Mouse (Mus musculus): ENCODE data around the gene Bmp6. TPM values are rescaled to one million over a fixed set of nuclear protein-coding genes. Genes with fewer than 3 reads are reported as not detected.
A peak's percentile ranks its signal among the peaks of the same experiment; 100 is the strongest.

The Bmp6 gene
- polyA plus RNA-seq, 1 experiment from 2014 or later: 3.9 TPM

DNA sequence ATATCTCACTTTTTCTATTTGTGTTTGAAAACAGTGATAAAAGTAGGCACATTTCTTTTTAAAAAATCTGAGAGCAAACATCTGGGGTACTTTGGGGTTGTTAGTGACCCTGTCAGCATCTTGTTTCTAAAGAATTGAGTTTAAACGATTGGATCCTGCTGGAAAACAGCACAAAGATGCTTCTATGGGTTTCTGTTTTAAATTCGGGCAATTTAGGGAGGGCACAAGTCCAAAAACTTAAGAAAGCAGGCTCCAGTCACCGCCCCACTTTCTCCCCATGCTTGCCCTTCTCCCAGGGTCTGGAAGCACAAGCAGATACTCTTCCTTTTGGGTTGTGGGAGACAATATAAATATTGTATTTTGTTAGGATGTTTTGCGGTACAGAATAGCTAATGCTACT lies 14.1 kb downstream of the Bmp6 start:
- no peaks in the 10 kb centered on the region for H3K36me3 ChIP-seq
- no peaks in the 10 kb centered on the region for H3K27me3 ChIP-seq
- 0 out of 2 replicates have a peak overlapping the region, but pooled peaks have one; percentile 3 for H3K27ac ChIP-seq
- no peak for ATAC-seq (ENCODE audit: insufficient number of reproducible peaks, insufficient read depth, low FRiP score, low TSS enrichment)
- H3K9me3 ChIP-seq: no peaks in the 10 kb centered on the region
- WGBS: 49% methylated on average over 4 of the region's 4 CpGs
- peaks cover 6% of the 10 kb centered on the region; the same call in 1 of the 2 replicates for H3K4me1 ChIP-seq
- H3K4me2 ChIP-seq (replicated peaks): no peak overlapping the region
- H3K9ac ChIP-seq: no peak overlapping the region
- no peak overlapping the region for H3K4me3 ChIP-seq

DNA sequence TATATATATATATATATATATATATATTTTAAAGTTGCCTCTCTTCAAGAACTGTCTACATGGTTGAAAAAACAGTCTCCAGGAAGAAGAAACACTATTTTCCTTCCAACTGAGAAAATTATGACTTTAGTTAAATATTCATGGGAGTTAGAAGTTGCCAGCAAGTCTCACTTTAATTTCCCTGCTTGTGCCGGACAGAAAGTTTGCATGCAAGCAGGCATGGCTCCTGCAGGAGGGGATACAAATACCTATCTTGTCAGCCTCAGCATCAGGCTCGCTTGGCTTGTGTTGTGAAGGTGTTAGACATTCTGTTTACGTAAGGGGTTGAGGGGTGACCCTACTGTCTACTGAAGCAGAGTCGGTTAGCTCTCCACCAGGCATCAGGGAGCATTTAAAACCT lies 17.8 kb downstream of the Bmp6 start:
- Histone ChIP-seq H3K9me3 (no peaks in the 10 kb centered on the region), H3K9ac (no peak overlapping the region)

DNA sequence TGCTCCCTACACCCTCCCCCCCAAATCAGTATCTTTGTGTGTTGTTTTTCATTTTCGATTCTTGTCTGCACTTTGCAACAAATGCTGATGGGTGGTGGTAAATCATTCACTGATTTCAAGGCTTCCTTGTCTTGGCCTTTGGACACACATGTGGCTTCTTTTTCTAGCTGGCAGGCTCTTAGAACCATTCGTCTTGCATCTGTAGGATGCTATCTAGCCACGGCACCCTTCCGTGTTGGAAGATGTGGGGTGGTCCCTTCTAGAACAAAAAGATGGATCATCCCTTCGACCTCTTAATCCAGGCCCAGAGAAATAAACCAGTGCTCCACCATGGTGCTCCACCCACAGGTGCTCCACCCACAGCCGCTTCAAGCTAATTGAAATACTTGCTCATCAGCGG lies 19.0 kb downstream of the Bmp6 start:
- peaks cover 6% of the 10 kb centered on the region; the same call in 1 of the 2 replicates for H3K4me1 ChIP-seq
- no peaks in the 10 kb centered on the region for H3K36me3 ChIP-seq
- no peak for ATAC-seq (ENCODE audit: insufficient number of reproducible peaks, insufficient read depth, low FRiP score, low TSS enrichment)
- H3K27me3 ChIP-seq: no peaks in the 10 kb centered on the region
- 86% methylated on average over 7 of the region's 7 CpGs for WGBS
- no peak overlapping the region for H3K4me2 ChIP-seq (replicated peaks)
- no peak overlapping the region for H3K9ac ChIP-seq
- no peaks in the 10 kb centered on the region for H3K9me3 ChIP-seq
- no peak overlapping the region for H3K27ac ChIP-seq
- H3K4me3 ChIP-seq: no peak overlapping the region

More for the DNA sequence above, 17.8 kb downstream of the Bmp6 start:
- H3K4me2 ChIP-seq (replicated peaks): no peak overlapping the region
- no peaks in the 10 kb centered on the region for H3K36me3 ChIP-seq
- H3K4me3 ChIP-seq: no peak overlapping the region
- 88% methylated on average over 4 of the region's 4 CpGs for WGBS
- no peak for ATAC-seq (ENCODE audit: insufficient number of reproducible peaks, insufficient read depth, low FRiP score, low TSS enrichment)
- no peaks in the 10 kb centered on the region for H3K27me3 ChIP-seq
- peaks cover 6% of the 10 kb centered on the region; the same call in 1 of the 2 replicates for H3K4me1 ChIP-seq
- H3K27ac ChIP-seq: no peak overlapping the region

DNA sequence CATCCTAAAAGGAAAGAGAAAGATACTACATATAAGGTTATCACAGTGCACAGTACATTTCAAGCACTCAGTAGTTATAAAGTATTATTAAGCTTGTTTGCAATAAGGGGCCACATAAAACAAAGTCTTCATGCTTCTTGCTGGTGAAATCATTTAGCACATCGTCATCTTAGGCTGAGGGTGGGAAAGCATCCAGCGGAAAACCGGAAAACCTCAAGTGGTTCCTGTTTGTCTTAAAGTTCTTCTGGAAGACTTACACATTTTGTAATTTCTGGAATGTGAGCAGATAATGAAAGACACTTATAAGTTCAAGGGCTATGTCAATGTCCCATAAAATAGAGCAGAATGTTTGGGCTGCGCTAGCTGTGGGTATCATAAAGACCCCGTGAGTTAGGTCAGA lies 24.7 kb downstream of the Bmp6 start:
- no peaks in the 10 kb centered on the region for H3K4me1 ChIP-seq
- H3K36me3 ChIP-seq: no peaks in the 10 kb centered on the region
- no peak overlapping the region for H3K4me3 ChIP-seq
- ATAC-seq (ENCODE audit: insufficient number of reproducible peaks, insufficient read depth, low FRiP score, low TSS enrichment): no peak
- H3K9ac ChIP-seq: no peak overlapping the region
- no peak overlapping the region for H3K4me2 ChIP-seq (replicated peaks)
- no peaks in the 10 kb centered on the region for H3K9me3 ChIP-seq
- no peak overlapping the region for H3K27ac ChIP-seq
- WGBS: 86% methylated on average over 5 of the region's 5 CpGs
- no peaks in the 10 kb centered on the region for H3K27me3 ChIP-seq

- no peak for ATAC-seq (ENCODE audit: insufficient number of reproducible peaks, insufficient read depth, low FRiP score, low TSS enrichment)
- Histone ChIP-seq H3K36me3 (no peaks in the 10 kb centered on the region), H3K9ac (no peak overlapping the region), H3K27ac (no peak overlapping the region), H3K9me3 (no peaks in the 10 kb centered on the region), H3K4me3 (no peak overlapping the region), H3K4me2 (replicated peaks) (no peak overlapping the region), H3K4me1 (0 out of 2 replicates have a peak, but pooled peaks cover 3% of the 10 kb centered on the region), H3K27me3 (no peaks in the 10 kb centered on the region)
- 43% methylated on average over 6 of the region's 6 CpGs for WGBS
Observed at GRCm38 (mm10) chr13:38376071-38376470, 31.2 kb downstream of the Bmp6 start.

DNA sequence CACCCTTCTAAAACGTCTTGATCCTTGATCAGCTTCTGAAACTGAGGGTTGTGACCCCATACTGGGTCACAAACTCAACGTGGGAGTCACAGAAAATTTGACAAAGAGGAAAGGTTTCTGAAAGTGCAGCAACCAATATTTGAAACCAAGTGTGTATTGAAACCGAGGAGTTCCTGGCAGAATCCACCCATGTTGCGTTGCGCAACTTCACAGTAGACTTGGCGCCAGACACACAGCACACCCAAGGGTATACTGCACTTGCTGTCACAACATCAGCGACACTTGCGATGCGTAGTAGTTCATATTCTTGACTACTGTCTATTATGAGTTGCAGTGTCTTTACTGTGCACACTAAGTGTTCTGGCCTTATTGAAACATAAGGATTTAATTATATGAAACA lies 32.4 kb downstream of the Bmp6 start:
- no peaks in the 10 kb centered on the region for H3K9me3 ChIP-seq
- no peak for ATAC-seq (ENCODE audit: insufficient number of reproducible peaks, insufficient read depth, low FRiP score, low TSS enrichment)
- no peak overlapping the region for H3K4me2 ChIP-seq (replicated peaks)
- no peaks in the 10 kb centered on the region for H3K27me3 ChIP-seq
- 84% methylated on average over 9 of the region's 9 CpGs for WGBS
- H3K9ac ChIP-seq: no peak overlapping the region
- H3K4me1 ChIP-seq: 0 out of 2 replicates have a peak, but pooled peaks cover 3% of the 10 kb centered on the region
- no peaks in the 10 kb centered on the region for H3K36me3 ChIP-seq
- H3K27ac ChIP-seq: no peak overlapping the region
- H3K4me3 ChIP-seq: no peak overlapping the region

GRCm38 (mm10) chr13:38379806-38380205 lies 34.9 kb downstream of the Bmp6 start:
- Histone ChIP-seq H3K9me3 (no peaks in the 10 kb centered on the region), H3K36me3 (no peaks in the 10 kb centered on the region), H3K27me3 (no peaks in the 10 kb centered on the region), H3K4me1 (0 out of 2 replicates have a peak, but pooled peaks cover 3% of the 10 kb centered on the region), H3K27ac (no peak overlapping the region), H3K9ac (no peak overlapping the region), H3K4me3 (no peak overlapping the region), H3K4me2 (replicated peaks) (no peak overlapping the region)
- WGBS: 89% methylated on average over 5 of the region's 5 CpGs
- no peak for ATAC-seq (ENCODE audit: insufficient number of reproducible peaks, insufficient read depth, low FRiP score, low TSS enrichment)

DNA sequence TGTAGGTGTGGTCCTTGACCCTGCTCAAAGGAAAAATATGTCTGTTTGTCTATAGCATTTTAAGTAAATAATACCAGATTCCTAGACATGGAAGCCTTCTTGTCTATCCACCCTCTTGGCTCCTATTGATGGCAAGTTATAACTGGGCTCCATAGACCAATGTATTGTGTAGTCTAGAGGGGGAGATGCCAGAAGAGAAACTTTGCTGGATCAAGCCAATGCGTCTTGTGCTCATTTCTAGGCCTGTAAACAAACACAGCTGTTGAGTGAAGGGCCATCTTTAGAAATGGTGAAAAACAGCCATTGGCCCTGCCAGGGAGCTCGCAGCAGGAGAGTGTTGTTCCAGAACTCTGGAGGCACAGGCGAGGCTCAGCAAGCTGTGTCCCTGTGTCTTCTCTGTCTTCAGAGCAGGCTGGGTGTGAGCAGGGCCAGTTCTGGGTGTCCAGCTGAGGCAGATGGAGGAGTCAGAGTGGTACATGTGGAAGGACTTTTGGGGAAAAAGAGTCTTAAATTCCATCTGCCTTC lies 41.2 kb downstream of the Bmp6 start:
- Histone ChIP-seq H3K36me3 (no peaks in the 10 kb centered on the region), H3K9me3 (no peaks in the 10 kb centered on the region), H3K4me1 (no peaks in the 10 kb centered on the region), H3K27me3 (no peaks in the 10 kb centered on the region), H3K9ac (no peak overlapping the region), H3K4me3 (no peak overlapping the region), H3K4me2 (replicated peaks) (no peak overlapping the region), H3K27ac (no peak overlapping the region)
- no peak for ATAC-seq (ENCODE audit: insufficient number of reproducible peaks, insufficient read depth, low FRiP score, low TSS enrichment)
- 77% methylated on average over 3 of the region's 3 CpGs for WGBS

GRCm38 (mm10) chr13:38387453-38388040 lies 42.6 kb downstream of the Bmp6 start:
- Histone ChIP-seq H3K27me3 (no peaks in the 10 kb centered on the region), H3K4me1 (no peaks in the 10 kb centered on the region), H3K9ac (no peak overlapping the region), H3K27ac (no peak overlapping the region), H3K9me3 (no peaks in the 10 kb centered on the region), H3K4me2 (replicated peaks) (no peak overlapping the region), H3K4me3 (no peak overlapping the region), H3K36me3 (no peaks in the 10 kb centered on the region)
- no peak for ATAC-seq (ENCODE audit: insufficient number of reproducible peaks, insufficient read depth, low FRiP score, low TSS enrichment)
- 91% methylated on average over 4 of the region's 4 CpGs for WGBS

DNA sequence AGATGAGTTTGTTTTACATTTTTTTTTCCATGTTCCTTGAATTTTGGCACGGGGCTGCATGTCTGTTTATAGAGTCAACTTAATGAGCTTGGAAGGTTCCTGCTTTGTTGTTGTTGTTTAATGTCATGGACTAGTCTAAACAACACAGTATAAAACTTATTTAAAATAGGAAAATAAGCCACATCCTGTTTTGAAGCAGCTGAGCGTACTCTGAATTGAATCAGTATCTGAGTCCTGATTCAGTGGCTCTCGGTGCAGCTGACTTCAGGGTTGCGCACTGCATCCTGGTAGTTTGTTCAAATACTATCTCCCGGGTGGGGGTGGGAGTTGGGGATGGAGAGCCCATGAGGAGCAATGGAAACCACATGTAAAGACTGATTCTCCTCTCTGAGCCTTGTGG lies 48.5 kb downstream of the Bmp6 start:
- no peak overlapping the region for H3K27ac ChIP-seq
- peaks cover 17% of the 10 kb centered on the region for H3K4me1 ChIP-seq
- ATAC-seq (ENCODE audit: insufficient number of reproducible peaks, insufficient read depth, low FRiP score, low TSS enrichment): no peak
- H3K27me3 ChIP-seq: no peaks in the 10 kb centered on the region
- no peak overlapping the region for H3K9ac ChIP-seq
- WGBS: 67% methylated on average over 5 of the region's 5 CpGs
- H3K9me3 ChIP-seq: no peaks in the 10 kb centered on the region
- no peaks in the 10 kb centered on the region for H3K36me3 ChIP-seq
- H3K4me3 ChIP-seq: no peak overlapping the region
- H3K4me2 ChIP-seq (replicated peaks): no peak overlapping the region

DNA sequence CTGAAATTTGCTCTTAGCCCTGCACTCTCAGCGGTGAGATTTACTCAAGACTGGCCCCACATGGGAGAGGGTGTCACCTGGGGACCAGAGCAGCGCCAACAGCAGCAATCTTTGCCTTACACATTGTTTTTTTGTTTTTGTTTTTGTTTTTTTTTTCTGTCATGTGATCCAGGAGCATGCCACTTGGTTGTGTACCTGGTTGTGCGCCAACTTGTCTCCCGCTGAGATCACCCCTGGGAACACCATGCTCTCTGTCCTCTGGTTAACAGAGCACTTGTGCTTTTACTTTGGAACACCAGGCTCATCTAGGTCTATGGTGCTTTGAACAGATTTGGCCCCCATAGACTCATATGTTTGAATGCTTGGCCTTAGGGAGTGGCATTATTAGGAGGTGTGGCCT lies 50.1 kb downstream of the Bmp6 start:
- 94% methylated on average over 4 of the region's 4 CpGs for WGBS
- no peaks in the 10 kb centered on the region for H3K9me3 ChIP-seq

GRCm38 (mm10) chr13:38397007-38397545 lies 52.2 kb downstream of the Bmp6 start:
- Histone ChIP-seq H3K4me2 (replicated peaks) (no peak overlapping the region), H3K4me3 (no peak overlapping the region), H3K9me3 (no peaks in the 10 kb centered on the region), H3K4me1 (peaks cover 21% of the 10 kb centered on the region), H3K36me3 (no peaks in the 10 kb centered on the region), H3K9ac (no peak overlapping the region), H3K27ac (0 out of 2 replicates have a peak overlapping the region, but pooled peaks have one; percentile 66), H3K27me3 (no peaks in the 10 kb centered on the region)
- WGBS: 31% methylated on average over 7 of the region's 7 CpGs
- peak; percentile 57 for ATAC-seq (ENCODE audit: insufficient number of reproducible peaks, insufficient read depth, low FRiP score, low TSS enrichment)

More for the DNA sequence above, 50.1 kb downstream of the Bmp6 start:
- no peaks in the 10 kb centered on the region for H3K27me3 ChIP-seq
- H3K27ac ChIP-seq: no peak overlapping the region
- no peaks in the 10 kb centered on the region for H3K36me3 ChIP-seq
- H3K4me1 ChIP-seq: peaks cover 21% of the 10 kb centered on the region
- H3K9ac ChIP-seq: no peak overlapping the region
- no peak overlapping the region for H3K4me3 ChIP-seq
- H3K4me2 ChIP-seq (replicated peaks): no peak overlapping the region
- no peak for ATAC-seq (ENCODE audit: insufficient number of reproducible peaks, insufficient read depth, low FRiP score, low TSS enrichment)
